Mouse (Mus musculus) frontal cortex, postnatal 25 days (tissue): ENCODE measurements around the gene Cadps.

Source experiments
- DNase-seq, 2 experiments: peaks; one replicate each; pipeline ENCODE4 v3.0.0; 2022; ENCODE audit warnings: low spot score in 2 of 2

Gene Cadps

GRCm38 (mm10) chr14:12507018-12507417 lies 315.9 kb downstream of the Cadps start:
- no peak for DNase-seq

GRCm38 (mm10) chr14:12504191-12504947 lies 318.5 kb downstream of the Cadps start:
- no peak for DNase-seq

- no peak for DNase-seq
Measured at GRCm38 (mm10) chr14:12462206-12462605, 360.7 kb downstream of the Cadps start.

- DNase-seq, result no peak
Measured at GRCm38 (mm10) chr14:12459700-12460099, 363.2 kb downstream of the Cadps start.

GRCm38 (mm10) chr14:12455064-12455591 lies 367.8 kb downstream of the Cadps start:
- DNase-seq, result no peak

- no peak for DNase-seq
Measured at GRCm38 (mm10) chr14:12450807-12451206, 372.1 kb downstream of the Cadps start.

GRCm38 (mm10) chr14:12448883-12449282 lies 374.0 kb downstream of the Cadps start:
- no peak for DNase-seq

- no peak for DNase-seq
Measured at GRCm38 (mm10) chr14:12441019-12441418, 381.9 kb downstream of the Cadps start.

- DNase-seq, result no peak
Measured at GRCm38 (mm10) chr14:12437976-12438375, 384.9 kb downstream of the Cadps start.

- no peak for DNase-seq
Measured at GRCm38 (mm10) chr14:12437422-12437821, 385.5 kb downstream of the Cadps start.

GRCm38 (mm10) chr14:12436903-12437368 lies 385.9 kb downstream of the Cadps start:
- DNase-seq, result peak in 1 of 2 experiments; percentile 37

- DNase-seq, result no peak
Measured at GRCm38 (mm10) chr14:12428021-12428654, 394.7 kb downstream of the Cadps start.

GRCm38 (mm10) chr14:12425311-12425710 lies 397.6 kb downstream of the Cadps start:
- DNase-seq, result no peak

- no peak for DNase-seq
Measured at GRCm38 (mm10) chr14:12410276-12410675, 412.6 kb downstream of the Cadps start.

GRCm38 (mm10) chr14:12409811-12410210 lies 413.1 kb downstream of the Cadps start:
- DNase-seq, result no peak

- no peak for DNase-seq
Measured at GRCm38 (mm10) chr14:12406588-12406987, 416.3 kb downstream of the Cadps start.

- no peak for DNase-seq
Measured at GRCm38 (mm10) chr14:12405201-12405600, 417.7 kb downstream of the Cadps start.

GRCm38 (mm10) chr14:12404724-12405123 lies 418.2 kb downstream of the Cadps start:
- no peak for DNase-seq

- no peak for DNase-seq
Measured at GRCm38 (mm10) chr14:12404052-12404451, 418.8 kb downstream of the Cadps start.

- no peak for DNase-seq
Measured at GRCm38 (mm10) chr14:12400116-12400515, 422.8 kb downstream of the Cadps start.

- DNase-seq, result no peak
Measured at GRCm38 (mm10) chr14:12397561-12397960, 425.3 kb downstream of the Cadps start.

- DNase-seq, result no peak
Measured at GRCm38 (mm10) chr14:12394318-12394717, 428.6 kb downstream of the Cadps start.
